Mouse (Mus musculus): Measurements from ENCODE around the gene Gpr137. TPM values are rescaled to one million over a fixed set of nuclear protein-coding genes. Genes with fewer than 3 reads are reported as not detected.

Gene Gpr137
- polyA plus RNA-seq, 1 experiment from 2014 or later = 39.7 TPM

DNA sequence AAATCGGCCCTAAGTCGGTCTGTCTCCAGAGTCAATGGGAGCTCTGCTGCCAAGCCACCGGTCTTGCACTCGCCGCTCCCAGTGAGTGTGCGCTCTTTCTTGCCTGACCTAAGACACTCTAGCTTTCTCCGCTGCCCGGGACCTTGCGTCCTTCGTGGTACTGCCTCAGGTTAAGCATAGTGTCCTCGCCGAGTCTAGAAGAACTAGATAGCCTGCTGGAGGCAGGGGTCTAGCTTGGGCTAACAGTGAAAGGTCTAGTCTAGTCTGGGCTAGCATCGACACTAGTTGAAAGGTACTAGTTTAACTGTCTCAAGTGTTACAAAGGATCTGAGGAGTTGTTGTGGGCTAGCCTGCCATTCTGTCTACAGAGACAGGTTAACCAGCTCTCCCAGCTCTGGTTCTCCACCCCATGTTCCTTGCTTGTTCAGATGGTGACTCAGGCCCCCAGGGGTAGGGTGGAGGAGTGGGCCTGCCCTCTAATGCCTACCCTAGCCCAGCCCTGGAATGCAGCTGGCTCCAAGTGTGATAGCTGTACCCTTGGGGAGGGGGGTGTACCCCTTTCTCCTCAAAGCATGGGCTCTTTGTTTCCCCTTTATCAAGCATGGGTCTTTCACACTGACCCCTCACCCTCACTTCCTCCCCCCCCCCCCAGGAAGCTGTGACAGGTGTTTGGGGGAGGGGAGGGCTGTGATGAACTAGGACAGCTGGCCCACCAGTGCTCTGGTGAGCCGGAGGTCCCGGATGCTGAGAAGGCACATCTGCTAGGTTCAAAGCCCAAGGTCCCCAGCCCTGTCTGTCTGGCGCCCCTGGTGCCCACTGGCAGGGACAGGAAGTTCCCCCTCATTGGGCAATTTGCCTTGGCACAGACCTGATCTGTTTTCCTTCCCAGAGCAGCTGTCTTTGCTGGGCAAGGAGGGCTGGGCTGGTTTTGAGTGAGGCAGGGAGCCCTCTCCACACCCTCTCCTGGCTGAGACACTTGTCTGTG lies 33.5 kb upstream of the Gpr137 start, which contains the start of gene Plcb3:
Gene Plcb3 (minus strand): TSS at position 934 of the 985 bp plus-strand sequence.
- WGBS = under 1% methylated on average over 16 of the region's 16 CpGs
- peak; percentile 81 for DNase-seq (ENCODE audit: low spot score)
- H3K4me1 ChIP-seq (ENCODE audit: control insufficient read depth, insufficient read depth, low read length) = peaks cover 28% of the 10 kb centered on the region

GRCm38 (mm10) chr19:6974211-6975205 lies 32.2 kb upstream of the Gpr137 start, which contains the start of gene Ppp1r14b:
Gene Ppp1r14b (plus strand): TSS chr19:6974968.
- peaks cover 10% of the 10 kb centered on the region for H3K36me3 ChIP-seq (ENCODE audit: control insufficient read depth, insufficient read depth, low read length)
- peak within 1 kb of the TSS; percentile 70 for H3K4me3 ChIP-seq (ENCODE audit: low read depth, low read length)
- peak within 1 kb of the TSS; percentile 83 for H3K4me2 ChIP-seq (ENCODE audit: low read depth)
- DNase-seq (ENCODE audit: low spot score) (peak; percentile 90), ATAC-seq (ENCODE audit: insufficient read depth, low FRiP score, low TSS enrichment) (peak; percentile 62)
- H3K4me1 ChIP-seq (ENCODE audit: control insufficient read depth, insufficient read depth, low read length) = peaks cover 37% of the 10 kb centered on the region
- H3K9me3 ChIP-seq (ENCODE audit: control insufficient read depth, low read length) = no peaks in the 10 kb centered on the region
- peak within 1 kb of the TSS; percentile 86 for H3K27ac ChIP-seq (ENCODE audit: low read depth, low read length)
- peak within 1 kb of the TSS; percentile 92 for H3K9ac ChIP-seq (ENCODE audit: low read length)
- no peaks in the 10 kb centered on the region for H3K27me3 ChIP-seq (ENCODE audit: control insufficient read depth, insufficient read depth, low read length)
- under 1% methylated on average over 49 of the region's 84 CpGs for WGBS

More for the DNA sequence above, 33.5 kb upstream of the Gpr137 start, which contains the start of gene Plcb3:
- H3K27me3 ChIP-seq (ENCODE audit: control insufficient read depth, insufficient read depth, low read length) = no peaks in the 10 kb centered on the region
- 0 out of 2 replicates have a peak, but pooled peaks have one; percentile 9 for ATAC-seq (ENCODE audit: insufficient read depth, low FRiP score, low TSS enrichment)
- H3K4me3 ChIP-seq (ENCODE audit: low read depth, low read length) = peak within 1 kb of the TSS; percentile 70
- peak within 1 kb of the TSS; percentile 79 for H3K4me2 ChIP-seq (ENCODE audit: low read depth)
- no peaks in the 10 kb centered on the region for H3K9me3 ChIP-seq (ENCODE audit: control insufficient read depth, low read length)
- H3K27ac ChIP-seq (ENCODE audit: low read depth, low read length) = peak within 1 kb of the TSS; percentile 86
- H3K36me3 ChIP-seq (ENCODE audit: control insufficient read depth, insufficient read depth, low read length) = peaks cover 10% of the 10 kb centered on the region
- H3K9ac ChIP-seq (ENCODE audit: low read length) = peak within 1 kb of the TSS; percentile 92

DNA sequence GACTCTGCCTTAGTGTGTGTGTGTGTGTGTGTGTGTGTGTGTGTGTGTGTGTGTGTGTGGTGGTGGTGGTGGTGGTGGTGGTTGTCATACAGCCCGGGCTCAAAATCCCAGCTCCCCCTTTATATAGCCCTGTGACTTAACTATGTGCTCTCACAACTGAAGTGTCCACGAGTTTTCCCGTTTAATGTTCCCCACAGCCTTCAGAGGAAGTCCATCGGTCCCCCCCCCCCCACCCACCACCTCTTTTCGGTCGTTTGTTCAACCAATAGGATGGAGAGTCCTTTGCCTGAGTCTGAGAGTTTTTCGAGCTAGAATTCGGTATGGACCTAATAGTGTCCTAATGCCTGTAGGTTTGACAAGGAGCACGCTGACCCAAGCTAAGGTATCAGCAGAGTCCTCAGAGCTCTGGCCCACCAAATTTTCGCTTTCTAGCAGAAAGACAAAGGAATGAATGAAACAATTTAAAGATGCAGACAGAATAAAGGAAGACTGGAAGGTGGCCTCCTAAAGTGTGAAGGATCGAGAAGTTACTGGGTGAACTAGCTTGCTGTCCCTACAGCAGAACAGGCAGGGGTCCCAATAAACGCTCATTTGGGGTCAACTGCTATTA lies 31.4 kb upstream of the Gpr137 start:
- Histone ChIP-seq H3K27ac (ENCODE audit: low read depth, low read length) (no peak overlapping the region), H3K9ac (ENCODE audit: low read length) (peak overlapping the region; percentile 92), H3K27me3 (ENCODE audit: control insufficient read depth, insufficient read depth, low read length) (0 out of 2 replicates have a peak, but pooled peaks cover 3% of the 10 kb centered on the region), H3K9me3 (ENCODE audit: control insufficient read depth, low read length) (no peaks in the 10 kb centered on the region), H3K36me3 (ENCODE audit: control insufficient read depth, insufficient read depth, low read length) (peaks cover 10% of the 10 kb centered on the region), H3K4me1 (ENCODE audit: control insufficient read depth, insufficient read depth, low read length) (peaks cover 37% of the 10 kb centered on the region), H3K4me3 (ENCODE audit: low read depth, low read length) (peak overlapping the region; percentile 70), H3K4me2 (ENCODE audit: low read depth) (peak overlapping the region; percentile 83)
- ATAC-seq (ENCODE audit: insufficient read depth, low FRiP score, low TSS enrichment) = no peak
- 28% methylated on average over 12 of the region's 12 CpGs for WGBS
- no peak for DNase-seq (ENCODE audit: low spot score)

DNA sequence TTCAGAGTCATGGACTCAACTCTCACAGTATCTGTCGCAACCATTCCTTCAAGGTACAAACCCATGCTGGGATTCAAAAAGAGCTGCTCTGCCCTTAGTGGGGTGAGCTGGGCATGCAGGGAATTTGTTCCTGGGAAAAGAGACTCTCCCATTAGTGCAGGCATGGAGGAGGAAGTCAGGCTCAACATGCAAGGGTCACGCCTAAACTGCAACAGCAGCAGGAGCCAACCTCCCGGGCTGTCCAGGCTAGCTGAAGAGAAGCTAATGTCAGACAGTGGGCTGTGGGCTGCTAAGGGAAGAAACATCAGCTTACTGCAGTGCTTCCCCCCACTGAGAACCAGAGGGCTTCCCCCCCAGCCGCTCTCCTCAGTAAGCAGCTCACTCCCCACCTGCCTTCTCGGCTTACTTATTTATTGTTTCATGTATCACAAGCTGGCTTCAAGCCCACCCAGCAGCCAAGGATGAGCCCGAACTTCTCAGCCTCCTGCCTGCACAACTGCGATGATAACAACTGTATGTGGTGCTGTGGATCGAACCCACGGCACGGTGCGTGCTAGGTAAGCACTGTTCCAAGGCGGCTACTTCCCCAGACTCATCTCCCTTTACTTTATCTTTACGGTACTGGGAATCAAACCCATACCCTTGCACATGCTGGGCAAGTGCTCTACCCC lies 30.1 kb upstream of the Gpr137 start:
- no peak overlapping the region for H3K27ac ChIP-seq (ENCODE audit: low read depth, low read length)
- H3K4me2 ChIP-seq (ENCODE audit: low read depth) = no peak overlapping the region
- H3K27me3 ChIP-seq (ENCODE audit: control insufficient read depth, insufficient read depth, low read length) = 0 out of 2 replicates have a peak, but pooled peaks cover 7% of the 10 kb centered on the region
- no peak overlapping the region; the same call in 1 of the 2 replicates for H3K9ac ChIP-seq (ENCODE audit: low read length)
- H3K4me1 ChIP-seq (ENCODE audit: control insufficient read depth, insufficient read depth, low read length) = peaks cover 28% of the 10 kb centered on the region
- H3K9me3 ChIP-seq (ENCODE audit: control insufficient read depth, low read length) = no peaks in the 10 kb centered on the region
- DNase-seq (ENCODE audit: low spot score) (no peak), ATAC-seq (ENCODE audit: insufficient read depth, low FRiP score, low TSS enrichment) (no peak)
- H3K36me3 ChIP-seq (ENCODE audit: control insufficient read depth, insufficient read depth, low read length) = peaks cover 5% of the 10 kb centered on the region
- no peak overlapping the region for H3K4me3 ChIP-seq (ENCODE audit: low read depth, low read length)
- 75% methylated on average over 13 of the region's 13 CpGs for WGBS

DNA sequence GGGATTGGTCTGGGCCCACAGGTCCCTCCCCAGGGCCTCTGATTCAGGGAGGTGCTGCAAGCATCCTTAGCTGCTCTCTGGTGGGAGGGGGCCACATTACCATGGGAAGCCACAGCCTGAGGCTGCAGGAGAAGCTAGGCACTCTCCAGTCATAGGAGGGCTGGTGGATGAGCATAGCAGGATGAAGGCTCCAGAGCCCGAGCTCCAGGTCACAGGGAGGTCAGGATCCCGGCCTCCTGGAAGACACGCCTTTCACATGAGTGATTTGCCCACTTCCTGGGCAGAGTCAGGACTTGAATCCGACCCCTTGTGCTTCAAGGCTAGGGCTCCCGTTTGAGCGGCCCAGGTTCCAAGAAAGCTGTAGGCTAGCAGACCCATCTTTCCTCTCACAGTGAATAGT lies 29.4 kb upstream of the Gpr137 start:
- Histone ChIP-seq H3K27ac (ENCODE audit: low read depth, low read length) (no peak overlapping the region), H3K4me3 (ENCODE audit: low read depth, low read length) (no peak overlapping the region), H3K27me3 (ENCODE audit: control insufficient read depth, insufficient read depth, low read length) (0 out of 2 replicates have a peak, but pooled peaks cover 7% of the 10 kb centered on the region), H3K4me2 (ENCODE audit: low read depth) (no peak overlapping the region), H3K4me1 (ENCODE audit: control insufficient read depth, insufficient read depth, low read length) (peaks cover 23% of the 10 kb centered on the region), H3K9me3 (ENCODE audit: control insufficient read depth, low read length) (no peaks in the 10 kb centered on the region), H3K36me3 (ENCODE audit: control insufficient read depth, insufficient read depth, low read length) (peaks cover under 1% of the 10 kb centered on the region; the same call in 1 of the 2 replicates), H3K9ac (ENCODE audit: low read length) (peak overlapping the region; percentile 22; the same call in 1 of the 2 replicates)
- no peak for DNase-seq (ENCODE audit: low spot score)
- no peak for ATAC-seq (ENCODE audit: insufficient read depth, low FRiP score, low TSS enrichment)
- WGBS = 14% methylated on average over 6 of the region's 6 CpGs

DNA sequence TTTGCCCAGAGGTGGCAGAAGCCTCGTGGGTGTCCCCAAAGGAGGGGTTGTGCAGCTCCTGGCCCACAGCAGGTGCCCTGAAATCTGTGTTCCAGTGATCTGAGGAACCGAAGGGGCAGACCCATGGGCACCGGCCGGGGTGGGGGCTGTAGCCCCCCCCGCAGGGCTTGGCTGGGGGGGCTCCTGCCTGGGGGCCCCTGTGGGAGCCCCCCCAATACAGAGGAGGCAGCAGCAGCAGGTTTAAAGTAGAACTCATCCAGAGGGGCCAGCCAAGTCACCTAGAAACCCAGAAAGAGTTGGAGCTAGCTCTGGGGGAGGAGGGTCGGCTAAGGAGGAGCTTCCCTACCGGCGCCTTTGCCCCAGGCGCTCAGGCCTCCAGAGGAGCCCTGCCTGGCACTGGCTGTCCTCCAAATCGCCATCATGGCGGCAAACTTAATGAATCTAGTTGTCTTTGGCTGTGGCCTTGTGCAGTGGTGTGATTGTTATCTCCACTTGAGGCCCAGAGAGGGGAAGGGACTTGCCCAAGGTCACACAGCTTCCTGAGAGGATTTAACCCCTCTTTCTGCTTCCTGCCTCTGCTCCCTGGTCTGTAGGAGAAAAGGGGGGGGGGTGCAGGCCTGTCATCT lies 28.3 kb upstream of the Gpr137 start:
- H3K4me2 ChIP-seq (ENCODE audit: low read depth) = peak overlapping the region; percentile 50
- no peaks in the 10 kb centered on the region for H3K9me3 ChIP-seq (ENCODE audit: control insufficient read depth, low read length)
- H3K36me3 ChIP-seq (ENCODE audit: control insufficient read depth, insufficient read depth, low read length) = no peaks in the 10 kb centered on the region
- ATAC-seq (ENCODE audit: insufficient read depth, low FRiP score, low TSS enrichment) = no peak
- no peak overlapping the region; the same call in 1 of the 2 replicates for H3K9ac ChIP-seq (ENCODE audit: low read length)
- H3K4me3 ChIP-seq (ENCODE audit: low read depth, low read length) = no peak overlapping the region; the same call in 1 of the 2 replicates
- peaks cover 19% of the 10 kb centered on the region for H3K4me1 ChIP-seq (ENCODE audit: control insufficient read depth, insufficient read depth, low read length)
- 26% methylated on average over 11 of the region's 11 CpGs for WGBS
- DNase-seq (ENCODE audit: low spot score) = no peak
- no peak overlapping the region for H3K27ac ChIP-seq (ENCODE audit: low read depth, low read length)
- 0 out of 2 replicates have a peak, but pooled peaks cover 7% of the 10 kb centered on the region for H3K27me3 ChIP-seq (ENCODE audit: control insufficient read depth, insufficient read depth, low read length)

DNA sequence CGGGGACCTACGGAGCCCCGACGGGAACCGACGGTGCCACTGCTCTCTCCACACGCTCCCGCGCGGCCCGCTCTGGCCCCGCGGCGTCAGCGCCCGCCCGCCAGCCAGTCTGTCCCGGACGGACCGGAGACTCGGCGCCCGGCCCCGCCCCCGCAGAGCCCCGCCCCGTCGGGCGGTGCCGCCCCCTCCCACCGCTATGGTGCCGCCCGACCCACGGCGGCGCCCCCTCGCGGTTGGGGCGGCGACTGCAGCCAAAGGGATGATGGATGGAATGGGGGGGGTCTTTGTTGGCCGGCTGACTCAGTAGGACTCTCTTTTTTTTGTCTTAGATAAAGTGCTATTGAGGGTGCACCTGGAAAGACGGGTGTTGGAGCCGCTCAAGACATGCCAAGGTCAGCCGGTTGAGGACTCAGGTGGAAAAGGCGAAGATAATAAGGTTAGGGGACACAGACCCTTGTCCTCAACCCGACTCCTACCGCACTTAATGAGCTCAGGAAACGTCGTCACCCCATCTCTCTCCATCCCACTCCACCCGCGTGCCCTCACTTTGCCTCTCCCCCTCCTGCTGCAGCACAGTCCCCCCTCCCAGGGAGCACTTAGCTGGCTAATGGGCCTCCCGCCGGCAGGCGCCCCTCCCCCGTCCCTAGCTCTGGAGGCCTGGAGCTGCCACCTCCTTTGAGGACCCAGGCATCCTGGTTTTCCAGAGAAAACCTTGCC lies 27.5 kb upstream of the Gpr137 start:
- Histone ChIP-seq H3K4me1 (ENCODE audit: control insufficient read depth, insufficient read depth, low read length) (peaks cover 19% of the 10 kb centered on the region), H3K27me3 (ENCODE audit: control insufficient read depth, insufficient read depth, low read length) (0 out of 2 replicates have a peak, but pooled peaks cover 7% of the 10 kb centered on the region), H3K9ac (ENCODE audit: low read length) (peak overlapping the region; percentile 58), H3K4me3 (ENCODE audit: low read depth, low read length) (peak overlapping the region; percentile 45), H3K9me3 (ENCODE audit: control insufficient read depth, low read length) (no peaks in the 10 kb centered on the region), H3K27ac (ENCODE audit: low read depth, low read length) (no peak overlapping the region), H3K4me2 (ENCODE audit: low read depth) (peak overlapping the region; percentile 50), H3K36me3 (ENCODE audit: control insufficient read depth, insufficient read depth, low read length) (no peaks in the 10 kb centered on the region)
- DNase-seq (ENCODE audit: low spot score) (peak; percentile 72), ATAC-seq (ENCODE audit: insufficient read depth, low FRiP score, low TSS enrichment) (no peak)
- WGBS = under 1% methylated on average over 49 of the region's 55 CpGs
